Mouse (Mus musculus) kidney, embryonic 16.5 days (tissue): Measurements from ENCODE around the gene Plekho2. TPM values are rescaled to one million over a fixed set of nuclear protein-coding genes. Genes with fewer than 3 reads are reported as not detected.

ENCODE experiments used
- ATAC-seq: fragments of 200-750 bp; cut with Nextera tagmentation; 2 replicates; pipeline ENCODE4 v1.8.0; 2017; ENCODE audit warnings: moderate TSS enrichment; ENCODE audit not compliant: low FRiP score, low TSS enrichment
- H3K27ac ChIP-seq: fragments of 300-500 bp; sonication (generic); 2 replicates; pipeline ENCODE4 v1.5.1; 2014; ENCODE audit warnings: low read length
- H3K27me3 ChIP-seq: fragments of 300-500 bp; sonication (generic); 2 replicates; pipeline ENCODE4 v1.6.1; 2014; ENCODE audit warnings: low read length, control low read depth, mixed read lengths; ENCODE audit not compliant: insufficient read depth
- H3K36me3 ChIP-seq: fragments of 300-500 bp; sonication (generic); 2 replicates; pipeline ENCODE4 v1.6.1; 2014; ENCODE audit warnings: low read length, control low read depth, mixed read lengths; ENCODE audit not compliant: insufficient read depth
- H3K4me1 ChIP-seq: fragments of 300-500 bp; sonication (generic); 2 replicates; pipeline ENCODE4 v1.6.1; 2014; ENCODE audit warnings: low read length, control low read depth, mixed read lengths; ENCODE audit not compliant: insufficient read depth
- H3K4me2 ChIP-seq: fragments of 300-500 bp; sonication (generic); replicated peaks from 2 replicates; pipeline ENCODE4 v1.6.1; 2014; ENCODE audit warnings: low read depth, low read length
- H3K4me3 ChIP-seq: fragments of 300-500 bp; sonication (generic); 2 replicates; pipeline ENCODE4 v1.5.1; 2014; ENCODE audit warnings: mild to moderate bottlenecking, low read length
- H3K9ac ChIP-seq: fragments of 300-500 bp; sonication (generic); replicated peaks from 2 replicates; pipeline ENCODE4 v1.6.1; 2014; ENCODE audit warnings: low read length
- H3K9me3 ChIP-seq: fragments of 300-500 bp; sonication (generic); 2 replicates; pipeline ENCODE4 v1.6.1; 2016; ENCODE audit warnings: low read length, control low read depth
- WGBS: fragments of 180-500 bp; shearing (Covaris S2); extraction: QIAGEN DNeasy Blood & Tissue Kit; methylation state at CpG from one replicate; pipeline ENCODE4 v1.1.7; 2014; 5-methylcytosine and 5-hydroxymethylcytosine counted together
- polyA plus RNA-seq: library from polyadenylated mRNA; unstranded; fragments of >200 nt; fragmentation: Nextera tagmentation; extraction: Ambion mirVana; gene quantifications from 2 replicates; pipeline ENCODE4 v1.2.1, GENCODE M21; 2015

Gene Plekho2
- 18.7 and 19.4 TPM in 2 replicates for polyA plus RNA-seq

DNA sequence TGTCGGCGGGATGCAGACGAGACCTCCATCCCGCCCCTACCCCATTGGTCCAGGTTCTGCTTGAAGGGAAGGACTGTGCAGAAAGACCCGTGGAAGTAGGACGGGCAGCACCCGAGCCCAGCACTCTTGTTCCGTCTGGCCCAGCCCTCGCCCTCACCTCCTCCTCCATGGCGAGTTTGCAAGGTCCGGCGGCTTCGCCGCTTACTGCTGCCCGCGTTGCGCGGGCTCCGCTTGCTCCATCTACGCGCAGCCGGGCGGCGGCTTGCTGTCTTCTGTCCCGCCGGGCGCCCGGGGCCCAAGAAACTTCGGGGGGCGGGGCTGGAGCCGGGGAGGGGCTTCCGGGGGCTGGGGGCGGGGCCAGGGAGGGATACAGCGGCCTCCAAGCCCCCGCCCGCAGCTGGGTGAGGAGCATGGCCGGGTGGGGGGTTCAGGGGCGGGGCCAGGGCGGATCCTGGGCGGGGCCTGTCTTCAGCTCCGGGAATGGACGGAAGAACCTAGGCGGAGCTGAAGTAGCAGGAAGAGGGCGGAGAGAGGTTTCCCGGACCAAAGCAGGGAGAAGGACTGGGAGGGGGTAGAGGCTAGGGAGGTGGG lies at the start of gene Plekho2:
TSS of gene Plekho2 (minus strand) at position 260 of the 591 bp plus-strand sequence.
- peak within 1 kb of the TSS; percentile 79 for H3K9ac ChIP-seq
- no peaks in the 10 kb centered on the region for H3K36me3 ChIP-seq
- no peaks in the 10 kb centered on the region for H3K27me3 ChIP-seq
- WGBS, result under 1% methylated on average over 39 of the region's 45 CpGs
- H3K9me3 ChIP-seq, result no peaks in the 10 kb centered on the region
- peaks cover 48% of the 10 kb centered on the region for H3K4me1 ChIP-seq
- peak within 1 kb of the TSS; percentile 76 for H3K4me3 ChIP-seq
- ATAC-seq, result peak; percentile 93
- H3K4me2 ChIP-seq, result peak within 1 kb of the TSS; percentile 76
- H3K27ac ChIP-seq, result peak within 1 kb of the TSS; percentile 82

DNA sequence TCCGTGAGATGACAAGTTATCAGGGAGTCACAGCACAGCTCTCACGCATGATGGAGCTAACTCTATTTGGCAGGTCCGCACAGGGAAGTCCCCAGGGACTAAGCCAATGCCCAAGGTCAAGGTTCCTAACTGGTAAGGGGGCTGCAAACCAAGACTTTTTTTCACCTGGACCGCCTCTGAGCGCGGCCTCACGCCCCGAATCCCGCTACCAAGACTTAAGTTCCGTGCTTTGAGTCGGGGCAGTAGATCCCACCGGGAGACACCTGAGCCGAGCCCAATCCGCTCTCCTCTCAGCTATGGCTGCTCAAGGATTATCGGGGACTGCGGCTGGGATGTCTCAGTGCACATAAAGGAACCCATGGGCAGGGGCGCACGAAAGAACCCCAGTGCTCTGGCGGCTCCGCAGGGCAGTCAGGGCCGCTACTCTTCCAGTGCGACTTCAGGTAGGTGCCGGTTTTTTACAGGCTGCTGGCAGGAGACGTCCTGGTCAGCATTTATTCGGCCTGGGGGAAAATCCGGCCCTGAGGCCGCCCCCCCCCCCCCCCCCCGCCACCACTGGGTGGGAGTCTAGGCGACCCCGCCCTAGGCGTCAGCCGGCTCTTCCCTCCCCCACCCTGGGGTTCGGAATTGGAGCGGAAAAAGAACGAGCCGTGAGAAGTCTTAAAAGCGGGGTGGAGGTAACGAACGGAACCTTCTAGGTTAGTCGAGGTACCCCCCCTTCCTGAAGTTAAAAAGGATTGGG lies 49.4 kb upstream of the Plekho2 start, which contains the start of gene Rbpms2:
TSS of gene Rbpms2 (plus strand) at position 624 of the 742 bp plus-strand sequence.
- 1% methylated on average over 35 of the region's 40 CpGs for WGBS
- H3K27me3 ChIP-seq, result peaks cover 14% of the 10 kb centered on the region
- H3K4me3 ChIP-seq, result peak within 1 kb of the TSS; percentile 65
- ATAC-seq, result peak; percentile 7; the same call in 1 of the 2 replicates
- peaks cover 12% of the 10 kb centered on the region; the same call in 1 of the 2 replicates for H3K4me1 ChIP-seq
- peak within 1 kb of the TSS; percentile 81 for H3K27ac ChIP-seq
- H3K36me3 ChIP-seq, result no peaks in the 10 kb centered on the region
- H3K4me2 ChIP-seq, result peak within 1 kb of the TSS; percentile 99
- peak within 1 kb of the TSS; percentile 82 for H3K9ac ChIP-seq
- no peaks in the 10 kb centered on the region for H3K9me3 ChIP-seq

DNA sequence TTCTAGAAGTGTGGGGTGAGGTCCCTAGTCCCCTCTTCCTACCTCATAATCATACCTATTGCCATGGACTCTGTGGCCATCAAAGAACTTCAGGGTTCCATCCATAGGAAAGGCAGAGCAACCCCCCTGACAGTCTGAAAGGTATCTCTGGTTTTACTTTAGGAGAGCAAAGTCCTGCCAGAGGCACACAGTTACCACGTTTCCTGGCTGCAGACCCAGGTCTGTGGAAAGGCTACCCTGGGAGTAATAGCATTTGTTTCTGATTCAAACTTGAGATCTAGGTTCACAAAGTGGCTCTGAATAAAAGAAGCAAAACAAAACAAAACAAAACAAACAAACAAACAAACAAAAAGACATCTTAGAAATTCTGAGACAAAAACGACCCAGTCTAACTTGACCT lies 44.4 kb upstream of the Plekho2 start:
- Histone ChIP-seq H3K4me1 (peaks cover 7% of the 10 kb centered on the region; the same call in 1 of the 2 replicates), H3K9me3 (no peaks in the 10 kb centered on the region), H3K9ac (no peak overlapping the region), H3K27ac (no peak overlapping the region), H3K4me3 (no peak overlapping the region), H3K36me3 (no peaks in the 10 kb centered on the region), H3K27me3 (peaks cover 8% of the 10 kb centered on the region), H3K4me2 (no peak overlapping the region)
- WGBS, result 75% methylated on average over 2 of the region's 2 CpGs
- ATAC-seq, result no peak

DNA sequence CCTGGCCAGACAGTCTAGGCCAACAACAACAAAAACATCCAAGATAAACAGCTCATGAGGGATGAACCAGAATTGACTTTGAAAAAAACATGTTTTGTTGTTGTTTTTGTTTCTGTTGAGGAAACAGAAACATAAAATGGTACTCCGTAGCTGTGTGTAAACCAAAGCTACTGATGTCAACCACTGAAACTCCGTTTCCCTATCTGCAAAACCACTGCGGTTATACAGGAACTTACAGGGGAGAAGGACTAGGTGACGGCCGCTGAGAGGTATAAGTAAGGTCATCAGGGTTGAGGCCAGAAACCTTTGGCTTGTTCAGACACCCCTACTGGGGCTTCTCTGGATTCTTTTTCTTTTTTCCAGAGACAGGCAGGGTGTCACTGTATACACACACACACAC lies 43.0 kb upstream of the Plekho2 start:
- no peak overlapping the region for H3K4me3 ChIP-seq
- WGBS, result 73% methylated on average over 5 of the region's 5 CpGs

DNA sequence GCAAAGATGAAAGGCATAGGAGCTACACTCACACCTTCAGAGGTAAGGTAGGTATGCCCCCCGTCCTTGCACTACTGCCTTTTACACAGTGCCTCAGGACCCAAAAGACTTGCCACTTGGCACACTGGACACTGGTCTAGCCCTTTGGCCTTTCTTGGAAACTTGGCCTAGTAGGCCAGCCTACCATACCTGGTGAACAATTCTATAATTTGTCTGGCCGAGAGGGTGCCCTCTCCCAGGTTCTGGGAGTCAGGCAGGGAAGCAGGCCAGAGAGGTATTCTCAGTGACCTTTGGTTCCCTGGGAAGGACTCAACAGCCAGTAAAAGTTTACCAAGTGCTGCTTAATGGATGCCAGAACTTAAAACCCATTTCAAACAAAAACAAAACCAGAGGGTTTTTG lies 41.8 kb upstream of the Plekho2 start:
- Histone ChIP-seq H3K4me2 (no peak overlapping the region), H3K9ac (no peak overlapping the region), H3K36me3 (no peaks in the 10 kb centered on the region), H3K27ac (no peak overlapping the region), H3K27me3 (no peaks in the 10 kb centered on the region; the same call in 1 of the 2 replicates), H3K4me3 (no peak overlapping the region), H3K9me3 (no peaks in the 10 kb centered on the region), H3K4me1 (no peaks in the 10 kb centered on the region)
- 69% methylated on average over 2 of the region's 2 CpGs for WGBS
- no peak for ATAC-seq

More for the DNA sequence above, 43.0 kb upstream of the Plekho2 start:
- Histone ChIP-seq H3K9me3 (no peaks in the 10 kb centered on the region), H3K4me2 (no peak overlapping the region), H3K27me3 (no peaks in the 10 kb centered on the region; the same call in 1 of the 2 replicates), H3K36me3 (no peaks in the 10 kb centered on the region), H3K9ac (no peak overlapping the region), H3K4me1 (no peaks in the 10 kb centered on the region), H3K27ac (no peak overlapping the region)
- no peak for ATAC-seq

DNA sequence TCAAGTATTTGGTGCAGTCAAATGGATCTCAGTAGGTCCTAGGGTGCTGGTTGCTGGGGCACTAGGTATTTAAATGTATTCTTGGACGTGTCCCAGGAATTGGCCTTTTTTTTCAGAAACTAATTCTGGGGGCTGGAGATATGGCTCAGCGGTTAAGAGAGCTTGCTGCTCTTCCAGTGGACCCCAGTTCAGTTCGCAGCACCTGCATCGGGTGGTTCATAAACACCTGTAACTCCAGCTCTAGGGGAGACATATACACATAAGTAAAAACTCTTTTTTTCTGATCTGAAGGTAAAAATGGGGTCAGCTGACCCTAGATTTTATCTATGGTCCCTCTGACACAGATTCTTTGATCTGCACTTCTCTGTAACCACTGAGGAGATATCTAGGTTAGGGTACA lies 41.4 kb upstream of the Plekho2 start:
- Histone ChIP-seq H3K27me3 (no peaks in the 10 kb centered on the region; the same call in 1 of the 2 replicates), H3K9me3 (no peaks in the 10 kb centered on the region), H3K4me2 (no peak overlapping the region), H3K4me3 (no peak overlapping the region), H3K4me1 (no peaks in the 10 kb centered on the region), H3K27ac (no peak overlapping the region), H3K9ac (no peak overlapping the region), H3K36me3 (no peaks in the 10 kb centered on the region)
- WGBS, result 89% methylated on average over 4 of the region's 4 CpGs
- ATAC-seq, result no peak

DNA sequence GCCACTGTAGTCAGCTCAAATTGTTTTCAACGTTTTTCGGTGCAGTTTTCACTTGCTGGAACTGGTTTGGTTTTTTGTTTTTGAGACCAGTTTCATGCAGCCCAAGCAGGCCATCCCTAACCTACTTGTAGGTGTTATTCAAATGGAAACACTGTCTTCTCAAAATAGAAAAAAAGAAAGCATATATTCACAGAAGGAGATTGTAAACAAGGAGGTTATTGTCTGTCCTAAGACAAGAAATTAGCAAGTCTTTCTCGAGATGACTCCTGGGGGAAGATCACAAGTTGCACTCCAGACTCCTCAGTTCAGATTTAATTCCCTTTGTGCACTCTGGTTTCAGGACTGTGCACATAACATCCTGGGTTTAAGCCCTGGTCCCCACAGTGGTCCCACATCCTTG lies 39.5 kb upstream of the Plekho2 start:
- 70% methylated on average over 3 of the region's 3 CpGs for WGBS
- Histone ChIP-seq H3K9me3 (no peaks in the 10 kb centered on the region), H3K36me3 (no peaks in the 10 kb centered on the region), H3K4me3 (no peak overlapping the region), H3K4me2 (no peak overlapping the region), H3K27ac (no peak overlapping the region), H3K4me1 (no peaks in the 10 kb centered on the region), H3K27me3 (no peaks in the 10 kb centered on the region), H3K9ac (no peak overlapping the region)
- no peak for ATAC-seq

DNA sequence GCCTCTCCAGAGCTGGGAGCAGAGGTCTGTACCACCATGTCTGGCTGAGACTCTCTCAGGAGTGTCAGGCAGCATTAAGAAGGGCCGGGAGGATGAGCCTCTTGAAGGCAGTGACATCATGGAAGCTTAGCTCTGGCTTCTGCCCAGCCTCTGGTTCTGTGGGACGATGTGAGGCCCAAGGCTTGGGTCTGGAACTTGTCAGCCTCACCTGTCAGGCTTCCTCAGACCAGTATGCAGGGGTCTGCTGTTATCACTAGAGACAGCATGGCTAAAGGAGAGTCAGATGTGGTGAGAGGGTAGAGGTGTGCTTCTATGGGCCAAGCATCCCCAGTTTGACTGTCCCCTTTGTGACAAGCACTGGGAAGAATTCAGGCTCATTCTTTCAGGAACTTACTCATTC lies 33.3 kb upstream of the Plekho2 start:
- Histone ChIP-seq H3K4me1 (no peaks in the 10 kb centered on the region), H3K9ac (no peak overlapping the region), H3K36me3 (no peaks in the 10 kb centered on the region), H3K27me3 (no peaks in the 10 kb centered on the region), H3K4me2 (no peak overlapping the region), H3K9me3 (no peaks in the 10 kb centered on the region), H3K27ac (no peak overlapping the region), H3K4me3 (no peak overlapping the region)
- no peak for ATAC-seq
- 58% methylated on average over 2 of the region's 2 CpGs for WGBS

DNA sequence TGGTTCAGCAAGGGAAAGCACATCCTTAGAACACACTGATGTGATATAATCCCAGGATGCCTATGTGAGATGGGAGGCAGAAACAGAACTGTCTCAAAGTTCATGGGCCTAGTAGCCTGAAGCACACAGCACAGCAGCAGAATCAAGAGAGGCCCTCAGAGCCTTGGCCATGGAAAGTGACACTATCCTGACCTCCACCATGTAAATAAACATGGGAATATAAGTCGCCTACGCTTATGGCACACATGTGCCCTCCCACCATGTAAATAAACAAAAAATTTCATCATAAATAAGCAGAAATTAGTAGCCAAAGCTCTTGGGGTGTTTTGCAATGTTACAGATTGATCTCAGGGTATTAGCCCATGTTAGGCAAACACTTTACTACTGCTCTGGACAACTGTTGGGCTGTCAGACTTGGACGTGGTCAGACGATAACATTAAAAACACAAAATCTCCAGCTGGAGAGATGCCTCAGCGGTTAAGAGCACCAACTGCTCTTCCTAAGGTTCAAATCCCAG lies 32.2 kb upstream of the Plekho2 start:
- Histone ChIP-seq H3K27ac (no peak overlapping the region), H3K36me3 (no peaks in the 10 kb centered on the region), H3K4me1 (no peaks in the 10 kb centered on the region), H3K27me3 (no peaks in the 10 kb centered on the region), H3K9me3 (no peaks in the 10 kb centered on the region), H3K4me3 (no peak overlapping the region), H3K9ac (no peak overlapping the region), H3K4me2 (no peak overlapping the region)
- ATAC-seq, result no peak
- 64% methylated on average over 5 of the region's 5 CpGs for WGBS

DNA sequence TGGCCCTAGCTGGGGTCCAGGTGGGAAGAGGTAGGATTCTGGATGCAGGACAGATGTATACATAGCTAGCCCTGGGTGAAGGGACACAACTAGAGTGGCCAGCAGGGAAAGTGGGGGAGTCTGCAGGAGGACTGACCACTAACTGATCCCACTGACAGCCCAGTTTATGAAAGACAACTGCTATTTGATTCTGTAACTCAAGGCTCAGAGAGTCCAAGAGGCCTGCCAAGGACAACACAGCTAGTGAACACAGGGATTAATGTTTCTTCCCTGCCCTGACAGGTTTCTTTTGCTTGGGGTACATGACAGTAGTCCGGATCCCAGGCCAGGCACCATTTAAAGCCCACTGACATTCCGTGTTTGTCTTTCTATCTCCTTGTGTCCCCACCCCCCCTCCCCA lies 27.3 kb upstream of the Plekho2 start:
- peaks cover 4% of the 10 kb centered on the region; the same call in 1 of the 2 replicates for H3K4me1 ChIP-seq
- no peaks in the 10 kb centered on the region for H3K27me3 ChIP-seq
- H3K27ac ChIP-seq, result no peak overlapping the region
- 22% methylated on average over 2 of the region's 2 CpGs for WGBS
- no peaks in the 10 kb centered on the region for H3K9me3 ChIP-seq
- H3K4me3 ChIP-seq, result no peak overlapping the region
- no peak overlapping the region for H3K4me2 ChIP-seq
- no peaks in the 10 kb centered on the region for H3K36me3 ChIP-seq
- H3K9ac ChIP-seq, result no peak overlapping the region; the same call in 1 of the 2 replicates
- 0 out of 2 replicates have a peak, but pooled peaks have one; percentile 19 for ATAC-seq
